Mouse (Mus musculus) hindbrain, embryonic 11.5 days (tissue): ENCODE data around the gene Lmntd2. TPM values are rescaled to one million over a fixed set of nuclear protein-coding genes. Genes with fewer than 3 reads are reported as not detected.
"Not testable (repeated sequence)": the region's sequence is repeated elsewhere in the genome, so short reads cannot be mapped to it uniquely, and the experiment has no call there.

Experiments used
- ATAC-seq: fragments of 200-750 bp; cut with Nextera tagmentation; 2 replicates; pipeline ENCODE4 v1.8.0; 2017; ENCODE audit warnings: mild to moderate bottlenecking, moderate TSS enrichment, moderate library complexity; ENCODE audit not compliant: low FRiP score
- DNase-seq: peaks from one replicate; pipeline ENCODE4 v3.0.0-alpha.2; 2015; ENCODE audit warnings: low spot score
- H3K27ac ChIP-seq: fragments of 300-500 bp; sonication (generic); 2 replicates; pipeline ENCODE4 v1.5.1; 2014; ENCODE audit warnings: mild to moderate bottlenecking, low read depth, low read length
- H3K27me3 ChIP-seq: fragments of 300-500 bp; sonication (generic); 2 replicates; pipeline ENCODE4 v1.6.1; 2014; ENCODE audit warnings: mild to moderate bottlenecking, low read length, moderate library complexity, mixed read lengths; ENCODE audit not compliant: control insufficient read depth, insufficient read depth
- H3K36me3 ChIP-seq: fragments of 300-500 bp; sonication (generic); 2 replicates; pipeline ENCODE4 v1.6.1; 2014; ENCODE audit warnings: mild to moderate bottlenecking, low read length, moderate library complexity, mixed read lengths; ENCODE audit not compliant: control insufficient read depth, insufficient read depth
- H3K4me1 ChIP-seq: fragments of 300-500 bp; sonication (generic); replicated peaks from 2 replicates; pipeline ENCODE4 v1.6.1; 2014; ENCODE audit warnings: low read length, mixed read lengths; ENCODE audit not compliant: control insufficient read depth, insufficient read depth
- H3K4me2 ChIP-seq: fragments of 300-500 bp; sonication (generic); replicated peaks from 2 replicates; pipeline ENCODE4 v1.6.1; 2014; ENCODE audit warnings: mild to moderate bottlenecking, low read depth, low read length
- H3K4me3 ChIP-seq: fragments of 300-500 bp; sonication (generic); 2 replicates; pipeline ENCODE4 v1.5.1; 2014; ENCODE audit warnings: low read depth, low read length
- H3K9ac ChIP-seq: fragments of 300-500 bp; sonication (generic); 2 replicates; pipeline ENCODE4 v1.6.1; 2014; ENCODE audit warnings: low read depth, low read length
- H3K9me3 ChIP-seq: fragments of 300-500 bp; sonication (generic); 2 replicates; pipeline ENCODE4 v1.6.1; 2016; ENCODE audit warnings: low read length; ENCODE audit not compliant: control insufficient read depth
- WGBS: fragments of 180-500 bp; shearing (Covaris S2); extraction: QIAGEN DNeasy Blood & Tissue Kit; methylation state at CpG from one replicate; pipeline ENCODE4 v1.1.7; 2014; 5-methylcytosine and 5-hydroxymethylcytosine counted together
- polyA plus RNA-seq: library from polyadenylated mRNA; unstranded; fragments of >200 nt; fragmentation: Nextera tagmentation; extraction: Ambion mirVana; gene quantifications from 2 replicates; pipeline ENCODE4 v1.2.1, GENCODE M21; 2014

Gene Lmntd2
- polyA plus RNA-seq, result 2.3 and 3.3 TPM in 2 replicates

GRCm38 (mm10) chr7:141213605-141214235 lies at the start of gene Lmntd2:
TSS of gene Lmntd2 (minus strand) at chr7:141214080.
- WGBS, result 92% methylated on average over 11 of the region's 11 CpGs
- Histone ChIP-seq H3K27me3 (no peaks in the 10 kb centered on the region), H3K36me3 (0 out of 2 replicates have a peak, but pooled peaks cover 4% of the 10 kb centered on the region), H3K27ac (peak within 1 kb of the TSS; percentile 96), H3K4me2 (peak within 1 kb of the TSS; percentile 85), H3K4me1 (peaks cover 7% of the 10 kb centered on the region; the same call in 1 of the 2 replicates), H3K9ac (peak within 1 kb of the TSS; percentile 71), H3K4me3 (peak within 1 kb of the TSS; percentile 56), H3K9me3 (no peaks in the 10 kb centered on the region)
- DNase-seq, result no peak
- no peak for ATAC-seq

GRCm38 (mm10) chr7:141263640-141264039 lies 49.8 kb upstream of the Lmntd2 start:
- Histone ChIP-seq H3K36me3 (peaks cover 17% of the 10 kb centered on the region; the same call in 1 of the 2 replicates), H3K27me3 (no peaks in the 10 kb centered on the region), H3K4me1 (0 out of 2 replicates have a peak, but pooled peaks cover 3% of the 10 kb centered on the region), H3K27ac (no peak overlapping the region), H3K4me3 (no peak overlapping the region), H3K4me2 (no peak overlapping the region), H3K9ac (no peak overlapping the region), H3K9me3 (no peaks in the 10 kb centered on the region)
- 86% methylated on average over 13 of the region's 13 CpGs for WGBS
- DNase-seq (no peak), ATAC-seq (no peak)

- Histone ChIP-seq H3K27ac (no peak overlapping the region), H3K4me1 (0 out of 2 replicates have a peak, but pooled peaks cover 3% of the 10 kb centered on the region), H3K9me3 (no peaks in the 10 kb centered on the region), H3K9ac (no peak overlapping the region), H3K4me3 (no peak overlapping the region), H3K36me3 (peaks cover 36% of the 10 kb centered on the region), H3K4me2 (no peak overlapping the region), H3K27me3 (no peaks in the 10 kb centered on the region)
- DNase-seq (no peak), ATAC-seq (no peak)
- 96% methylated on average over 3 of the region's 3 CpGs for WGBS
Observed at GRCm38 (mm10) chr7:141261480-141261879, 47.6 kb upstream of the Lmntd2 start.

GRCm38 (mm10) chr7:141256159-141256558 lies 42.3 kb upstream of the Lmntd2 start:
- WGBS, result 96% methylated on average over 10 of the region's 10 CpGs
- no peaks in the 10 kb centered on the region for H3K9me3 ChIP-seq
- DNase-seq (no peak), ATAC-seq (no peak)
- no peak overlapping the region for H3K27ac ChIP-seq
- H3K36me3 ChIP-seq, result peaks cover 31% of the 10 kb centered on the region
- H3K4me3 ChIP-seq, result no peak overlapping the region
- no peaks in the 10 kb centered on the region for H3K4me1 ChIP-seq
- no peak overlapping the region for H3K9ac ChIP-seq
- H3K27me3 ChIP-seq, result no peaks in the 10 kb centered on the region
- H3K4me2 ChIP-seq, result no peak overlapping the region

- ATAC-seq, H3K4me2 ChIP-seq: not testable (repeated sequence)
- H3K36me3 ChIP-seq, result peaks cover 18% of the 10 kb centered on the region
Observed at GRCm38 (mm10) chr7:141250486-141250885, 36.6 kb upstream of the Lmntd2 start.

GRCm38 (mm10) chr7:141231551-141231950 lies 17.7 kb upstream of the Lmntd2 start:
- H3K4me1 ChIP-seq, result peaks cover 3% of the 10 kb centered on the region
- WGBS, result 91% methylated on average over 9 of the region's 10 CpGs
- no peak overlapping the region for H3K27ac ChIP-seq
- H3K27me3 ChIP-seq, result no peaks in the 10 kb centered on the region
- no peak for ATAC-seq
- no peaks in the 10 kb centered on the region for H3K9me3 ChIP-seq
- H3K4me2 ChIP-seq, result no peak overlapping the region
- no peak overlapping the region for H3K4me3 ChIP-seq
- no peak overlapping the region for H3K9ac ChIP-seq
- no peak for DNase-seq
- H3K36me3 ChIP-seq, result peaks cover 20% of the 10 kb centered on the region

More at GRCm38 (mm10) chr7:141250486-141250885, 36.6 kb upstream of the Lmntd2 start:
- 91% methylated on average over 4 of the region's 4 CpGs for WGBS
- H3K9ac ChIP-seq, H3K27ac ChIP-seq, H3K4me3 ChIP-seq, H3K9me3 ChIP-seq, H3K4me1 ChIP-seq, H3K27me3 ChIP-seq, DNase-seq: not testable (repeated sequence)

GRCm38 (mm10) chr7:141231111-141231510 lies 17.2 kb upstream of the Lmntd2 start:
- Histone ChIP-seq H3K9ac (no peak overlapping the region), H3K4me3 (no peak overlapping the region), H3K4me1 (peaks cover 3% of the 10 kb centered on the region), H3K27me3 (no peaks in the 10 kb centered on the region), H3K36me3 (peaks cover 20% of the 10 kb centered on the region), H3K9me3 (no peaks in the 10 kb centered on the region), H3K4me2 (no peak overlapping the region), H3K27ac (no peak overlapping the region)
- no peak for DNase-seq
- ATAC-seq, result no peak
- 94% methylated on average over 3 of the region's 3 CpGs for WGBS

- Histone ChIP-seq H3K9me3 (no peaks in the 10 kb centered on the region), H3K4me2 (no peak overlapping the region), H3K27ac (no peak overlapping the region), H3K4me1 (peaks cover 3% of the 10 kb centered on the region), H3K9ac (no peak overlapping the region), H3K4me3 (no peak overlapping the region), H3K36me3 (peaks cover 20% of the 10 kb centered on the region), H3K27me3 (no peaks in the 10 kb centered on the region)
- ATAC-seq (no peak), DNase-seq (no peak)
- WGBS, result 91% methylated on average over 4 of the region's 4 CpGs
Observed at GRCm38 (mm10) chr7:141230570-141230969, 16.7 kb upstream of the Lmntd2 start.

GRCm38 (mm10) chr7:141229702-141230101 lies 15.8 kb upstream of the Lmntd2 start:
- Histone ChIP-seq H3K36me3 (peaks cover 16% of the 10 kb centered on the region), H3K9ac (peak overlapping the region; percentile 98), H3K27me3 (no peaks in the 10 kb centered on the region), H3K9me3 (no peaks in the 10 kb centered on the region), H3K27ac (no peak overlapping the region), H3K4me2 (peak overlapping the region; percentile 89), H3K4me3 (peak overlapping the region; percentile 100), H3K4me1 (peaks cover 3% of the 10 kb centered on the region)
- 65% methylated on average over 6 of the region's 6 CpGs for WGBS
- no peak for DNase-seq
- no peak for ATAC-seq
